Mouse (Mus musculus) embryo, embryonic 10 days (tissue): ENCODE data around the gene Tmem167b.
"Not testable (repeated sequence)": the region's sequence is repeated elsewhere in the genome, so short reads cannot be mapped to it uniquely, and the experiment has no call there.

Experiments used
- DNase-seq: peaks from one replicate; pipeline ENCODE4 v3.0.0-alpha.2; 2015; ENCODE audit warnings: low spot score

Tmem167b gene

DNA sequence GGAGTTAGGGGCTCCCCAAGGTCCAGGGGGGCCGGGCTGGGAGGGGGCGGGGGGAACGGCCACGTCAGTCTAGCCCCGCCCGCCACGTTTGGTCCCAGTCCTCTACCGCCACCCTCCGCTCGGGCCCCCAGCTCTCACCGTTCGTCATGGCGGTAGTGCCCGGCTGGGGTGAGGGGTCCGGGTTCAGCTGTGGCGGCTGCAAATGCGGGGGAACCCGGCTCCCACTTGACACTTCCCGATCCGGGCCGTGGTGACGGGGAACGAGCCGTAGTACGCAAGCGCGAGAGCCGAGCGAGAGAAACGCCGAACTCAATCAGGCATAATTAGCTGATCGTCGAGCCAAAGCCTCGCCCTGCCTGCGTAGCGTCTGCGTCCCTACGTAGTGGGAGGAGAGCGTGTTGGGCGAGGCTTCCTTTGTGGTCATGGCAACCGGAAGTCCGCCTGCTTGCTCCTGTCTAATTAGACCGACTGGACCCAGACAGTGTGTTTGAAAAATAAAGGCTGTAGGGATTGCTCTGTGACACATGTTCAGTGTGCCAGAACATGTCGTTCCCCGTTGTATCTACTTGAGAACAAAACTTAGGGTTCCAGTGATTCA lies at the start of gene Tmem167b:
Gene Tmem167b (minus strand): TSS at position 334 of the 598 bp plus-strand sequence.
- peak; percentile 100 for DNase-seq

DNA sequence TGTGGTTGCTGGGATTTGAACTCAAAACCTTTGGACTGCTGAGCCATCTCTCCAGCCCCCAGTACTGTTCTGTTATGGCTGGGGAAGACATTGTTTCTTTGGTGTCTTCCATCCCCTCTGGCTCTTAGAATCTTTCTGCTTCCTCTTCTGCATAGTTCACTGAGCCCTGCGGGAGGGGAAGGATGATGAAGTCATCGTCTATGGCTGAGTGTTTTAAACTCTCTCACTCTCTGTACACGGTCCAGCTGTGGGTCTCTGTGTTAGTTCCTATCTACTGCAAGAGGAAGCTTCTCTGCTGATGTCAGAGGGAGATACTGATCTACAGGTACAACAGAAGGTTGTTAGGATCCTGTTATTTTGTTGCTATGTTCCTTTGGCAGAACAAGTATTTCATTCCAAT lies 46.6 kb upstream of the Tmem167b start:
- no peak for DNase-seq

DNA sequence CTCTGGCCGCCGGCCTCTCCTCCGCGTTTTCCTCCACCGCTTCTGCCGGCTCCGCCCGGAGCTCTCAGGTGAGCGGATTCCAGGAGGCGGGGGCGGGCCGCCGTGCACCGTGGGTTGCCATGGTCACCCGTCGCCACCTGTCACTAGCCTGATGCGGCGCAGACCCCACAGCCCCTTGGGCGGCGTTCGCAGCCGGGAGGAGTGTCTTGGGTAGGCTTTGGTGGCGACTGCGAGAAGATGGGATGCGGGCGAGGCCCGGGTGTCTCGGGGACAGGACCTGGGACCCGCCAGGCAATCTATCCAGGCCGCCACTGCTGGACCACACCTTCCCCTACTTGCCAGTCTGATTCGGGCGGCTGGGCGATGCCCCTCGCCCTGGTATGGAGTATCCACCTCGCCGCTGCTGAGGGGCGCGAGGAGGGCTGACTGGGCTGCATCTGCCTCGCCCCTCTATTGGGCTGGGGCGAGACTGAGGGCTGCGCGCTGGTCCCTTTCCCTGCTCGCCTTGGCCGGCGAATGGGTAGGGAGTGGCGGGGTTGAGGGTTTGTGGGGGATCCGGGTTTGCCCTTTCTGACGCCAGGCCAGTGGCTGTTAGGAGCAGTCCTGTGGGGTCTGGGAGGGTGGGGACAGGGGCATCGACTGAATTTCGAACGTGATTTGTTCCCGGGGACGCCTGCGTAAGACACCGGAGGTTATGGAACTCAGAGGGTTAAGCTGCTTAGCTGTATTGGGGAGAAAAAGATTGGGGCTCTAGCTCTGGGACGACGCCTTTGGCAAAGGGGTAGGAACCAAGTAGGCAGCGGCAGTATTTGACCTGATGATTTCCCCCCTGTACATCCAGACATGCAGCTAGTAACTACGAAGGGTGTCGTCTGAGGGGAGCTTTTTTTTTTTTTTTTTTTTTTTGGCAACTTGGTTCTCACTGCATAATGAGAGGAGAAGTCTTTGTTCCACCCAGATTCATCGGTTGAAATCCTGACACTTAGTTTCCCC lies 29.6 kb upstream of the Tmem167b start:
- peak; percentile 29 for DNase-seq

DNA sequence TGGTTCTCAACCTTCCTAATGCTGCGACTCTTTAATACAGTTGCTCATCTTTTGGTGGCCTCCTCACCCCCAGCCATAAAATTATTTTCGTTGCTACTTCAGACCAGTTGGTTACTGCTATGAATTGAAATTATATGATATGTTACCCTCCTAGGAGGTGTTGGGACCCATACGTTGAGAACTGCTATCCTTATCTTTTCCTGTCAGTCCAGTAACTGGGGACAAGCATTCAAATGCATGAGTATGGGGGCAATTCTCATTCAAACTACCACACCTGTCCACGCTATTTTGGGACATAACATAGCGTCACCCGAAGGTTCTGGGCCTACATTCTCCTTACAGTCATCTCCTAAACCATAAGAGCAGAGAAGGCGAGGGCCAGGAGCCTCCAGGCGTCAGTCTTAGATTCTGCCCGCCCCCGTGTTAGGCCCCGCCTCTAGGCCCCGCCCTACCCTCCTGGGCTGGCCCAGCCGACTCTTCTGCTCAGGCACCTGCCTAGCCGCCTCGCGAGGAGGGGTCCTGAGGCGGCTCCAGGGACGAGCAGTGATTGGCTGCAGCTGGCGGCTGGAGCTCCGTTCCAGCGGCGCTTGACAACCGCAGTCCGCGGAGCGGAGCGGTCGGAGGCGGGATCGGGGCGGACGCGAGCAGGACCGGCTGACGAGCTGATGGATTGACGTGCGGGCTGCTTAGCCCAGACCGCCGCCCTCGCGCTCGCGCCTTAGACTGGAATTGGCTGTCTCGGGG lies 28.7 kb upstream of the Tmem167b start, which contains the start of gene Wdr47:
Gene Wdr47 (plus strand): TSS at position 494 of the 744 bp plus-strand sequence.
- DNase-seq: peak; percentile 96

DNA sequence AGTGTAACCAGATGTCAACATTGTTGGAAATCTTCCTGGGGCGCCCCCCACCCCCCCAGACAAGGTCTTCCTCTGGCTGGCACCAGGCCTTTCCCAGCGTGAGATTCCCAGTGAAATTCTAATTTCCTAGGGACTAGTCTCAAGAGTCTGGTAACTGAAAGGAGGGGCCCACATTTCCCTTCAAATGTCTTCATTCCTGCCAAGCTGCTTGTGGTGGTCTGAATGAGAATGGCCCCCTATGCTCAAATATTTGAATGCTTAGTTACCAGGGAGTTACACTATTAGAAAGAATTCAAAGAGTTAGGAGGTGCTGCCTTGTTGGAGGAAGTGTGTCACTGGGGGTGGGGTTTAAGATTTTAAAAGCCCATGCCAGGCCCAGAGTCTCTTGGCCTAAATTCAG lies 26.2 kb upstream of the Tmem167b start:
- DNase-seq: no peak

DNA sequence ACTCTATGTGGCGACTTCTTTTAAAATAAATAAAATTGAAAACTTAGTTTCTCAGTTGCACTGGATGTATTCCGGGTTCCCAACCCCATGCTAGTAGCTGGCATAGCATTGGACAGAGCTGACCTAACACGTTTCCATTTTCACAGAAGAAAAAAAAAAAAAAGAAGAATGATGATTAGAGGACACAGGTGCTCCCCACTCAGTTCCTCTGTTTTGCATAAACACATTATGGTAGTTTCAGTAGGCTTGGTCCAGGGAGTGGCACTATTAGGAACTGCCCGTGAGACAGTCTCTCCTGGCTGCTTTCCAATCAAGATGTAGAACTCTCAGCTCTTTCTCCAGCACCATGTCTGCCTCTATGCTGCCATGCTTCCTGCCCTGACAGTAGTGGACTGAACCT lies 22.3 kb upstream of the Tmem167b start:
- no peak for DNase-seq

DNA sequence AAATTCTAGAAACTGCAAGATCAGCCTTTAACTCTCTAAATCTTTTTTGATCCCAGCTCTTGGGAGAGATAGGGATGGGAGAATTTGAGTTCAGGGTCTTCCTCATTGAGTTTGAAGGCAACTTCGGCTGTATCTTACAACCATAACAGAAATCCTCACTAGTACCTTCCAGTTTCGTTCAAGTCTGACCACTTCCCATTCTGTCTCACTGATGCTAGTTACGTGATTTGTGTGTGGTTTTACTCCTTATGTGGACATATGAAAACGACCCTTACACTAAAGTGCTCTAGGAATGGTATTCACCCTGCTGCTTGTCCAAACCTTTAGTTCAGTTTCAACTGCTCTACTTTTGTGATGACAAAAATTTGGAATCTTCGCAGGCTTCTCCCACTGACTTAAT lies 11.8 kb upstream of the Tmem167b start:
- DNase-seq: no peak

DNA sequence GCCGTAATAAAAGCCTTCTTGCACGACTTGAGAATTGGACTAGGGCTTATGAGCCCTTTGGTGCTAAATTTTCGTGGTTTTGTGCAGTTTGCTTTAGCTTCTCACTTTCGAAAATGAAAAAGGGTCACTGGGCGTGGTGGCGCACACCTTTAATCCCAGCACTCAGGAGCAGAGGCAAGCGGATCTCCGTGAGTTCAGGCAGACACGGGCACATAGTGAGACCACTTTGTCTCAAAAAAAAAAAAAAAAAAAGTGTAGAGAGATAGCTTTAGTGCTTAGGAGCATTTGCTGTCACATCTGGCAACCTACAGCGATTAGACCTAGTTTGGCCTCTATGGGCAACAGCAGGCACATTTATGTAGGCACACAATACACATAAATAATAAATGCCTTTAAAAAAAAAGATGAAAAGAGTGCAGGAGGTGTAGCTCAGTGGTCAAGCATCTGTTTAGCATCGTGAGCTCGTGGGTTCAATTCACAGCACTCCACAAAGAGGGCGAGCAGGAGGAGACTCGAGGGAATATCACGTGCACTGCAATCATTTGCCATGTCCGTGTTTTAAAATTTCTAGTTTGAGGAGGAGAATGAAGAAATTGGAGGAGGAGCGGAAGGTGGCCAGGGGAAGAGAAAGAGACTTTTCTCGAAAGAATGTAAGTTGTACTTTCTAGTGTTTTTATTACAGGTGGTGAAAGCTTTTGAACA lies 10.2 kb upstream of the Tmem167b start:
- no peak for DNase-seq

DNA sequence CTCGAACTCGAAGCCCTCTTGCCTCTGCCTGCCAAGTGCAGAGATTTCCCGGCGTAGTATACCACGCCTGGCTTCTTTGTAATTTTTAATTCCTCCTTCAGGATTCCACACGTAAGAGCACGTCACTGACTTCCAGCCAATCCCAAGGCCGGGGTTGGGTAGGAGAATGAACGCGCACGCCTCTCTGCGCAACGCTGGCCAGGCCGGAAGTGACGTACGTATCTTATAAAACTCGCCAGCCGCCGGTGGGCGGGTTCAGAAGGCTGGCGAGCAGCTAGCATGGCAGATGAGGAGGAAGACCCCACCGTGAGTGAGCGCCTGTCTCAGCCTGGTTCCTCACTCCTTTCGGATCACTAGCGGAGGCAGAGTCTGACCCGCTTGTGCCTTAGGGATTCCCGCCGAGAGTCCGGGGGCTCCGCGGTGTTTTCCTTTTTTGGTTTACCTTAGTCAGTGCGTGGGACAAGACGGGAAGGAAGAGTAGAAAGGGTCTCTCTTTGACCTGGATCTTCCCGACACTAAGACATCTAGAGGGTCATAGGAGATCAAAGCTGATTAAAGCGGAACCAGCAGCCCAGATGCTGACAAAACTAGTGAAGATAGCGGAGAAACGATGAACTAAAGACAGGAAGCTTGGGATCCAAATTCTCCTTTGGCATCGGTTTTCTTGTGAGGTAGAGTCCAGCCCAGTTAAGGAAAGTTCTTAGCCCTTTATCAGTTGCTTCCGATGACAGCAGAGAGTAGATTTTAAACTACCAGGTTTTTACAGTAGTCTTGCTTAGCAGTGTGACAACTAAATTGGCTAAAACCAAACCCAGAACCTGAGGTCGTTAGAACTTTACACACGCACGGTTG lies 9.4 kb upstream of the Tmem167b start, which contains the start of gene Taf13:
Gene Taf13 (plus strand): TSS at position 256 of the 852 bp plus-strand sequence.
- peak; percentile 98 for DNase-seq

DNA sequence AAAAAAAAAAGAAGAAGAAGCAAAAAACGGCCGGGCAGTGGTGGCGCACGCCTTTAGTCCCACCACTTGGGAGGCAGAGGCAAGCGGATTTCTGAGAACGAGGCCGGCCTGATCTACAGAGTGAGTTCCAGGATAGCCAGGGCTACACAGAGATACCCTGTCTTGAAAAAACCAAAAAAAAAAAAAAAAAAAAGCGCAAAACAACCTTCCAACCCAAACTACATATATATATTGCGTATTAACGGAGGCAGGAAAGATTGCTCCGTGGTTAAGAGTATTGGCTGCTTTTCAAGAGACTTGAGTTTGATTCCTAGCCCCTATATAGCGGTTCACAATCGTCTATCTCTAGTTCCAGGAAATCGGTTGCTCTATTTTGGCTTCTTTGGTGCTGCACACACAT lies 8.5 kb upstream of the Tmem167b start:
- DNase-seq: no peak

DNA sequence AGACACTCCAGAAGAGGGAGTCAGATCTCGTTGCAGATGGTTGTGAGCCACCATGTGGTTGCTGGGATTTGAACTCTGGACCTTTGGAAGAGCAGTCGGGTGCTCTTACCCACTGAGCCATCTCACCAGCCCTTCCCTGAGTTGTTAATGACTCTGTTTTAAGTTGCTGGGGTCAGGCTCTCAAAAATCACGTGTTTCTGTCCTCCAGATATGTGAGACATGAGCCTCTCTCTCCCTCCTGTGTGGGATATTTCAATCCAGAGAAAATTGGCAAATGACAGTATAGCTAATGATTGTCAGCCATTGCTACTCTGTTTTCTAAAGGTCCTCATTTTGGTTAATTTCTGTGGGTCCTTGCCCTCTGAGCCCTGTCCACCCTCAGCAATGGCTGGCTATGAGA lies 7.4 kb upstream of the Tmem167b start:
- not testable (repeated sequence) for DNase-seq

DNA sequence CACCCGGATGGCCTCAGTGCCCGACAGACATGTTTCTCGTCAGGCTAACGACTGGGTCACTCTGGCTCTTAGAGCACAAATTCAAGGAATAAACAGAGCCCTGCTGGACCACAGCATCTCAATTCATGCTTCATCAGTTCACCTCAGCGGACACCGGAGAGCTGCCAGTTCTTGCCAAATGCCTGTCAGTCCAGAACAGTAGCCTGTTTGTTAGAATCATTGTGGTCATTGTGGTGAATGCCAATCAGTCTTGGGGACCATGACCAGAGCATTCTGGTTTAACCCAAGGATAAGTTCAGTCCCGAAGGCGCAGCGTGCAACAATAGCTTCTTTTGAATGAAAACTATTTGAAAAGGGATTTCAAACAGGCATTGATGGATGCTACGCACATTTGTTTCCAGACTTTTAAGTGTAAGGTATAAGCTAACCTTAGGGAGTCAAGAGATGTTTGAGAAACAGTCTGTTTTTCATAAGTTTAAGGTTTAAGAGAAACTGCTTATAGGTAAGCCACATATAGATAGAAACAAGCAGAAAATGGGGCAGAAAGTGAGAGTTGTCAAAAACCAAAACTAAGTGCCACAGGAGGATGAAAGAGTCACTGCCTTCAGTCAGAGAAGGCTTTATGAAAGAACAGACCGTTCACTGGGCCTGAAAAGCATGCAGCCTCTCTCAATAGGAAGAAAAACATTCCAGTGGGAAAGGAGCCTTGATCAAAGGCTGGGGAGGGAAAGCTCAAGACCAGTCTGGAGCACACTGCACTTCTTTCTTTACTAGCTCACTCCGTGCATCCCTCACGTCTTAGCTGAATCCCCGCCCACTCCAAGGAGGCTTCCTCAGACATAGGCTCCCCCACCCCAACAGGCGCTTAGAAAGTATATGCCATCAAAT lies 6.0 kb upstream of the Tmem167b start:
- peak; percentile 77 for DNase-seq

DNA sequence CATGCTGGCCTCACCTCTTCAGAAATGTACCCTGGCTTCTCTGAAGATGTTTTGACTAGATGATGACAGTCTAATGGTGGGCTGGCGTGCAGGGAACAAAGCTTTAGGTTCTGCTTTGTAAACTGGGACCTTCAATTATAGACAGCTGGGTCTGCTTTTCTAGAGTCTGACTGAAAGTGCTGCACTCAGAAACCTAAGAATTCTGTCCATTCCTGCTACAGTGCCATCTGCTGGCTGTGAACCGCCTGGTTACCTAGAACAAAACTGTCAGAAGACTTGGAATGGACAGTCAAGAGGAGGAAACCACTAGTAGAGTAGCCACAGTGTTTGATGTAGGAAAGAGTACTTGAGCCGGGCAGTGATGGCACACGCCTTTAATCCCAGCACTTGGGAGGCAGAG lies 1.0 kb upstream of the Tmem167b start:
- peak; percentile 92 for DNase-seq

DNA sequence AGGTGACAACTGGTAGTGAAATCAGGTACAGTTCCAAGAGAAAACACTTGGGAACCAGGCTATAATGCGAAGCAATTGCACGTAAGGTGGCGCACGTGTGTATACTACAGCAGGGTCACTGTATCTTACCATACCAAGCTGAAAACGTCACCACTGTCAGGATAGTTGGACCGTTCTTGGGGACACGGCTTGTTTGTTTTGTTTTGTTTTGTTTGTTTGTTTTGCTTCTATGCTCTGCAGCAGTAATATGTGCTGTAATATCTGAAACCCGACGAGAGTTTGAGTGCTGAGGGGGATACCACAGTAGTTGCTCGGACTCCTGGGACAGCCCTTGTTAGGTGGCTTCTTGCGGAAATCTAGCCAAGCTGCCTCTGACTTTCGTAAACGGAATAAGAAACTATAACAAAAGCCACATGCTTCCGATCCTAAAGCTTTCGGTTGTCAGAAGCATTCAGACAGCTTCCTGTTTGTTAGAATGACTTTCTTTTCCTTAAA lies 558 bp upstream of the Tmem167b start:
- peak; percentile 67 for DNase-seq

DNA sequence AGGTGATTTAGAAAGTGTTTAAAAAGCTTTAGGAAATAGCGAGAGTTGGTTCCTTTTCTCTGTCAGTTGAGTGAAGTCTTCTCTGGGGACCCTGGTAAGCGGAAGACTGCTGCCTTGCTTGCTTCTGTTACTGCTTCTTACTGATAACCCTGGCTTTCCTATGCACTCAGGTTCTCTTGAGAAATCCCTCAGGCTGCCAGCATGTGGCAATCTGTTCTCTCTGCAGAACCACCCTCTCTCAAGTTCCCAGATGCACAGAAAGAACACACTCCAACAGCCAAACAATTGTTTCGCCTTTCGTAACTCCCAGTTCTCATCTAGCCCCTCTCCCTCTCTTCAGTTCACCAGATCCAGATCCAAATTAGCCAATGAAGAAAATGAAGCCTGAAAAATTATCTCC lies 4.4 kb downstream of the Tmem167b start:
- no peak for DNase-seq

DNA sequence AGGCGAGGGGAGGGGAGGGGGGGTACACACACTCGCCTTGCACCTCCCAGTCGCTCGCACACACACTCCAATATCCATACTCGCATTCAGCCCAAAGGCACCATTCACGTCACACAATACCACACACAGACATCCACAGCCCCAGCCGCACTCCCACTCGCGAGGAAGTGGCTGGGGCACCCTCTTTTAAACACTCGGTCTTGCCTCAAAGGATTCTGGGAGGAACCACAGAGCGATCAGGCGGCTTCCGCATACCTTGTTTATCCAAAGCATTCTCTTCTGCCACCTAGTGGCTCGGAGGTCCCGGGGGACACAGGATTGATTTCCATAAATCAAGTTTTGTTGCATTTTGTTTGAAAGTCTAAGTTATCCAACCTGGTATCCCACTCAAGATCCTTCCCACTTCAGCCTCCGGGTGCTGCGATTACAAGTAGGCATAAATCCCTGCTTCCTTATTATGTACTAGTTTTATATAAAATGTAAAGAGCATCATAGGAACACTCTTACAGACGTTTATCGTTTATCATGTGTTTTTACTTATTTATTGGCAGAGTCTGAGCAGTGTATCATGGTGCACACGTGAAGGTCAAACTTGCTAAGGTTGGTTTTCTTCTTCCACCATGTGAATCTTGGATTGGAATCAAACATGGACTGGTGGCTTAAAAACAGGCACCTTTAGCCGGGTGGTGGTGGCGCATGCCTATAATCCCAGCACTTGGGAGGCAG lies 7.5 kb downstream of the Tmem167b start:
- peak; percentile 96 for DNase-seq

DNA sequence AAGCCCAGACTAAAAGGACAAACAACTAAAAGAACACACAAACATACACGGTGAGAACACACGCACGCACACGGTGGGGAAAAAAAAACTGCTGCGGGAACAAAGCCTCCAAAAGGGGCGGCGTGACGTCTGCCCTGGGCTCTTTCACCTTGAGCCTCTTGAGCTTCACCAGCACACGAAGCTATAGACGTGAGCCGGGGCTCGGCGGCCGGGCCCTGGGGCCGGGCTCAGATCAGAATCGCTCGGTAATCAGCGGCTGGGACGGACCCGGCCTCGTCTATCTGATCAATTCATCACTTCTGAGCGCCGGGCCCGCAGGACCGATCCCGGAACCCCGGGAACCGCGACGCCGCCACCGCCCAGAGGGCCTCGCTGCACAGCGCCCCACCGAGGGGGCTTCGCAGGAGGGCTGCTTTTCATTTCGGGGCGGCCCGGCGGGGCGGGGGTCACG lies 8.1 kb downstream of the Tmem167b start:
- DNase-seq: peak; percentile 40

DNA sequence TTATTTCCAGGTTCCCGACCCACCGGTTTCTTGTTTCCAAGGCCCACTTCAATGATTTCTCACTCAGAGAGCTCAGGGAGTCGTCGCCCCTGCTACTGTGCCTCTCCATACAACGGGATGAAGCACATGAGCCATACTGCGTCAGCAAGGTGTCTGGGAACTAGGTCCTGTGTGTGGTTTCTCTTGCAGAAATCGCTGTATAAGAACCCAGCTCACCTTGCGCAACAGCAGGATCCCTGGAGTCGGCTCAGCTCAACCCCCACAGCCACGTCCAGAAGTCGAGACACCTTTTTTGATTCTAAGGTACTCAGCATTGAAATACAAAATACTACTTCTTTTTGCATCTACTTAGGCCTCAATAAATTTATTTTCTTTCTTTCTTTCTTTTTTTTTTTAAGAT lies 20.0 kb downstream of the Tmem167b start:
- DNase-seq: no peak

DNA sequence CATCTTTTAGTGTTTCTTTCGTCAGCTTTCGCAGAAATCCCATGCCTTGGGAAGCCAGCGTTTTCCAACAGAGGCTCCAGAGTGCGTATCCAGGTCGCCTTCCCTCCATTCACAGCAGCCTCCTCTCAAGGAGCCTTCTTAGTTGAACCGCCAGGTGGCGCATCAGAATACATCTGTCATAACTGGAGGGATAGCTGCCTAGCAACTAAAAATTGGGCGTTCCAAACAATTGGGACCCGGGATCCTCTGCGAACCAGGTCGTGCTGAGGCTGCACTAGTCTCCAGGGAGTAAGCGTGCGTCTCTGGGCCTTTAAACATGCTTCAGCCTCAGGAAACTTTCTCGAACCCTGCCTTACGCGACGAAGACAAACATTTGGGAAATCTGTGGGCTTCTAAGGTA lies 25.0 kb downstream of the Tmem167b start:
- DNase-seq: peak; percentile 94
